Mouse (Mus musculus) left cerebral cortex, postnatal 25 days (tissue): Measurements from ENCODE around the gene Hoxc4. TPM values are rescaled to one million over a fixed set of nuclear protein-coding genes. Genes with fewer than 3 reads are reported as not detected.

Experiments
- DNase-seq, 2 experiments: peaks; one replicate each; pipeline ENCODE4 v3.0.0; 2022; ENCODE audit warnings: low spot score in 2 of 2, mixed read lengths in 1 of 2
- intact Hi-C: fragments of 180-260 bp; cut with DNase I; formaldehyde crosslinking; loops from one replicate; pipeline ENCODE4 v1.15.1; 2025
- microRNA-seq, 2 experiments: library from miRNA; unstranded; fragments of <30 nt; microRNA quantifications; one replicate each; pipeline ENCODE4 v1.2.0; 2022
- total RNA-seq, 2 experiments: library from RNA; stranded (reverse); gene quantifications; 2 replicates each; pipeline ENCODE4 v1.2.3; 2021

The Hoxc4 gene
- total RNA-seq, 2 experiments from 2014 or later = not detected

GRCm38 (mm10) chr15:103061131-103061825, 42.5 kb downstream of the Hoxc4 start:
- no peak for DNase-seq
- intact Hi-C loops = no loop called here

- no peak for DNase-seq
- intact Hi-C loops = no loop called here
These were observed 43.3 kb downstream of the Hoxc4 start for GRCm38 (mm10) chr15:103061988-103062387.

DNA sequence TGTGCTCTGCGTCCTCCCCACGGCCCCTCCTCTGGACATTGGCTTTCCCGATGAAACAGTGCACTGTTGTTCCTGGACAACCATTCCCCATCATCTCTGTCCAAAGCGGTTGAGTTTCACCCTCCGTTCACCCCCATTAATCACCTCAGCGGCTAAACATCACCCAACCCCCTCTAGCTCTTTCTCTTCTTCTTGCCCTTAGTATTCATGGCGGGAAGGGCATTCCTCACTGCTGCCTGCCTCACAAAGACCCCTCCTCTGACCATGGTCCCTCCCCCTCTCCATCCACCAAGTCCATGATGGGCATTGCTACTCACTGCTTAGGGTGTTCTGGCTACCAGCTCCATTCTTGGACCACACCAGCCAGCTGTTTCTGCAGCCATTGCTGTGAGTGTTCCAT, 46.9 kb downstream of the Hoxc4 start:
- intact Hi-C loops = no loop called here
- no peak for DNase-seq

- no peak for DNase-seq
These were observed 49.0 kb downstream of the Hoxc4 start for GRCm38 (mm10) chr15:103067701-103068100.

DNA sequence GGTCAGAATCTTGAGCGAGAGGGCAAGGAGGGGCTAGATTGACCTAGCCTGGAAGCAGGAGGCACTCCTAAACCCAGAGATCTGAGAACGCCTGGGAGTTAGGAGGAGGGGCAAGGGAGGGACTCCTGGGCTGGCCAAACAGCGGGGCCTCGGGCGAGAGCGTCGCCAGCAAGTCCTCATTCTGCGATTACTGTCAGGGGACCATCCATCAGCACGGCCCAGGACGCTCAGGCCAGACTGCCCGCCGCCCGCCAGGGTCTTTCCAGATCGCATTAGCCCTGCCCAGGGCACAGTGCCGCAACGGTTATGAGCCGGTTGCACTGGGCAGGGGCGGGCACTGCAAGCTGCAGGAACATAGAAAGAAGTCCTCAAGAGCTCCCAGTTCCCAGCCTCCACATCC, 50.4 kb downstream of the Hoxc4 start:
- intact Hi-C loops = no loop called here
- no peak for DNase-seq

More at GRCm38 (mm10) chr15:103067701-103068100, 49.0 kb downstream of the Hoxc4 start:
- intact Hi-C loops = no loop called here

DNA sequence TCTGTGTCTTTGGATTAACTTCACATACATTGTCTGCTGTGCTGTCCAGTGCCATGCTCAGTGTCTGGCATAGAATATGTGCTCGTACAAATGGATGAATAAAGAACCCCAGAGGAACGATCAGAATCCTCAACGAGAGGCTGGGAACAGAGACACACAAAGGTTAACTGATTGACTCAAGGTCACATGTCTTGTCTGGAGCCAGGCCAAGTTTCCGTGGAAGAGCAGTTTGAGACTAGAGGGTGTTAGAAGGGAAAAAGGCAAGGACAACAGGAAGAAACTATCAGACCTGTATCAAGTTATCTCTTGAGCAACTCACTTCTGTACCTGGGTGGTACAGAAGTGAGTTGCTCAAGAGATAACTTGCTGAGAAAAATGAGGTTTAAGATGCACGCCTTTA, 52.5 kb downstream of the Hoxc4 start:
- DNase-seq = no peak
- intact Hi-C loops = no loop called here

DNA sequence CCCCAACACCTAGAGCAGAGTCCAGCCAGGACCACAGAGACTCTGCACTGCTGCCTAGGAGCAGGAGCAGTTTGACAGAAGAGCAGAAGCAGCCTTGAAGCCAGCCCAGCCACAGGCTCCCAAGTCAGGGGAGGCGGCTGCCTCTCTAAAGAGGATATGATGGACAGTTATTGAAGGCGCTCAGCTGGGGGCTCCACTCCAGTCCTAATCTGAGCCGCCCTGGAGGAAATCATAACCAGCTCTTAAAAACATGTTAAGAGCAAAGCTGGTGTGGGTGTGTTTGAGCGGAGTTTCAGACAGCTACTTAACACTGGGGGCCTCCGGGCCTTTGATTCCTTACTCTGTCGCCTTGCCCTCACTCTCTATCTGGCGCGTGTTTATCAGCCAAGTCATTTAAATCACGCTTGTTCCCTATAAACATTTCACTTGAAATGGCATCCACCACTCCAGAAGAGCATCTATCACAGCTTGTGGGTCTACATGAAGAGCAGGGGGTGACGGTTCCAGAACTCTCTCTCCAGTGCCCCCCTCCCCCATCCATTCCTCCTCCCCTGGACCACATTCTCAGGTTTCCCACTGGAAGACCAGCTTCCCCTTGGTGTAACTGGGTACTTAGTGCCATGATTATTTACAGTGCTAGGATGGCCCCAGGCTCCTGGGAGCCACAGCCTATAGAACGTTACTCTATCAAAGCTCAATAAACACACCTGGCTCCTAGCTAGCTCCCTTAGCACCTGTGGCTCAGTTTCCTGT, 56.1 kb downstream of the Hoxc4 start:
- intact Hi-C loops = no loop called here
- DNase-seq = no peak

DNA sequence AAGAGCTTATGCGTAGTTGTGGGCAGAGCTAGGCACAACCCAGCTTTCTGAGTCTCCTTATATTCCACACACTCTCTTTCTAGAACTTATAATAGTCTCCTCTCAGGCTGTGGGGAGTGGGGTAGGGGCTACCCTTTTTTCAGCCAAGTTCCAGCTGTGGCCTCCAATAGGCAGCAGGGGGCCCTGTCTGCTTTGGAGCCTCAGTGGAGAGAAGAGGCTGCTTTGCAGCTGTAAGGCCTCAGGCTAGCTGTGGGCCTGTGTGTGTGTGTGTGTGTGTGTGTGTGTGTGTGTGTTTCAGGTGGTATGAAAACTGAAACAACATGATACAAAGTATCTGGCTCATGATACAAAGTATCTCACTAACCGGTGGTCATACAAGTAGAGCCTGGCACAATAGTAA, 58.9 kb downstream of the Hoxc4 start:
- intact Hi-C loops = no loop called here
- DNase-seq = no peak

- intact Hi-C loops = no loop called here
- no peak for DNase-seq
These were observed 63.9 kb downstream of the Hoxc4 start for GRCm38 (mm10) chr15:103082622-103083021.

DNA sequence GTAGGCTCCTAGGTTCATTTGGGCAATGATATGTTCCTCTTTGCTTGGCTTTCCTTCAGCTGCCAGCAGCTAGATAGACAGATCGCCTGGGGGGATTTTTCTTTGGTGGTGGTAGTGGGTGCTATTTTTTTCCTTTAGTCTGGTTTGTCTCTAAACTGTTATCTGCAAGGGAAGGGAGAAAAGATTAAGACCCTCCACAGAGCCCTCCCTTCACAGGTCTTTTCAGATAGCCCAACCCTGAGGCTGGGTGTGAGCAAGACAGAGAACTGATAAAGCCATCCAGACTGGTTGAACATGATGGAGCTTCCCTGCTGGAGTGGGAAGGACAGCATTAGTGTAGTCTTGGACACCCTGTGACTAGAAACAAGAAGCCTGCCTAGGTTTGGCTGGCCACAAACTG, 64.9 kb downstream of the Hoxc4 start:
- intact Hi-C loops = no loop called here
- no peak for DNase-seq

- no peak for DNase-seq
- intact Hi-C loops = no loop called here
These were observed 66.2 kb downstream of the Hoxc4 start for GRCm38 (mm10) chr15:103084944-103085343.

GRCm38 (mm10) chr15:103085831-103086671, 67.3 kb downstream of the Hoxc4 start:
- intact Hi-C loops = no loop called here
- DNase-seq = no peak

Small RNA genes lying within 50 kb of the gene (microRNA-seq; reads per million reads assigned to microRNA genes)
- gene Mir196a-2 (0.25 to 1.0 reads per million in 2 experiments), gene Mir615 (0 to 0.74 reads per million in 2 experiments)

Other genes starting within 250 kb of the Hoxc4 start
- not detected for gene Hoxc13, start 97.8 kb upstream of the Hoxc4 start, total RNA-seq
- gene Hoxc12, start 82.2 kb upstream of the Hoxc4 start, total RNA-seq = not detected
- not detected for gene Hoxc11, start 64.5 kb upstream of the Hoxc4 start, total RNA-seq
- gene Hoxc10, start 52.1 kb upstream of the Hoxc4 start, total RNA-seq = not detected
- not detected for gene Hoxc5, start 51.5 kb upstream of the Hoxc4 start, total RNA-seq
- gene Hoxc9, start 42.5 kb upstream of the Hoxc4 start, total RNA-seq = not detected
- not detected for gene Hoxc8, start 28.3 kb upstream of the Hoxc4 start, total RNA-seq
- not detected for gene Hoxc6, start 20.7 kb upstream of the Hoxc4 start, total RNA-seq
- gene Smug1, start 148.2 kb downstream of the Hoxc4 start, total RNA-seq = 10 to 100 TPM; 19.2 to 20.9 TPM
- 100 to 1,000 TPM; 173 to 187 TPM for gene Cbx5, start 220.9 kb downstream of the Hoxc4 start, total RNA-seq
- gene Hnrnpa1, start 221.5 kb downstream of the Hoxc4 start, total RNA-seq = 100 to 1,000 TPM; 218 to 219 TPM
- not detected for gene Nfe2, start 239.5 kb downstream of the Hoxc4 start, total RNA-seq